Mouse (Mus musculus) heart, adult 2 months (tissue): ENCODE measurements at regions not wholly inside any gene's neighbourhood (a gene's known extent, or its start where the extent isn't known, plus 50 kb on each side); places are given as distances from the start of the nearest gene placed in this dataset.

Source experiments
- CTCF ChIP-seq: fragments of 200-600 bp; IDR thresholded peaks from 2 replicates; pipeline ENCODE4 v1.8.1; 2022; ENCODE audit warnings: antibody characterized with exemption, mild to moderate bottlenecking, moderate library complexity
- POLR2A ChIP-seq: fragments of 200-500 bp; IDR thresholded peaks from 2 replicates; pipeline ENCODE4 v1.6.1; 2011; ENCODE audit warnings: mild to moderate bottlenecking, low read depth, low read length, control low read depth; ENCODE audit not compliant: insufficient read depth

- no peak for TF ChIP-seq CTCF
- TF ChIP-seq POLR2A, result no peak
These were observed 62.9 kb upstream of the Gm11983 start for GRCm38 (mm10) chr11:6900357-6900756.
